Mouse (Mus musculus) small intestine, adult 2 months (tissue): ENCODE results near the gene Vasn. TPM values are rescaled to one million over a fixed set of nuclear protein-coding genes. Genes with fewer than 3 reads are reported as not detected.
A peak's percentile ranks its signal among the peaks of the same experiment; 100 is the strongest.

Experiments used
- H3K27ac ChIP-seq: fragments of 200-500 bp; 2 replicates; pipeline ENCODE4 v1.5.1; 2012; ENCODE audit warnings: low read depth, low read length, control low read depth, inconsistent platforms; ENCODE audit not compliant: insufficient read depth
- H3K27me3 ChIP-seq: fragments of 200-500 bp; 2 replicates; pipeline ENCODE4 v1.6.1; 2012; ENCODE audit warnings: mild to moderate bottlenecking, moderate library complexity, low read length, inconsistent platforms; ENCODE audit not compliant: control insufficient read depth, insufficient read depth
- H3K36me3 ChIP-seq: fragments of 200-500 bp; 2 replicates; pipeline ENCODE4 v1.6.1; 2012; ENCODE audit warnings: mild to moderate bottlenecking, low read length, control low read depth, inconsistent platforms; ENCODE audit not compliant: control insufficient read depth, insufficient read depth
- H3K4me1 ChIP-seq: fragments of 200-500 bp; 2 replicates; pipeline ENCODE4 v1.6.1; 2012; ENCODE audit warnings: low read length, inconsistent platforms, mixed read lengths; ENCODE audit not compliant: control insufficient read depth, insufficient read depth, insufficient read length
- H3K4me3 ChIP-seq: fragments of 200-500 bp; 2 replicates; pipeline ENCODE4 v1.5.1; 2012; ENCODE audit warnings: low read depth, mild to moderate bottlenecking, control low read depth, inconsistent platforms, low read length, moderate library complexity
- CTCF ChIP-seq: fragments of 200-500 bp; IDR thresholded peaks from 2 replicates; pipeline ENCODE4 v1.5.1; 2012; ENCODE audit warnings: low read depth, mild to moderate bottlenecking, control low read depth, inconsistent platforms, low read length, moderate library complexity, mixed read lengths; ENCODE audit not compliant: insufficient replicate concordance, insufficient read length; ENCODE audit errors: extremely low read depth
- POLR2A ChIP-seq: fragments of 200-500 bp; IDR thresholded peaks from 2 replicates; pipeline ENCODE4 v1.6.1; 2012; ENCODE audit warnings: low read depth, mild to moderate bottlenecking, control low read depth, inconsistent platforms, low read length, moderate library complexity
- WGBS: fragments of 180-500 bp; shearing (Covaris S2); methylation state at CpG from one replicate; pipeline ENCODE4 v1.1.7; 2018; 5-methylcytosine and 5-hydroxymethylcytosine counted together
- polyA plus RNA-seq: library from polyadenylated mRNA; depleted of rRNA; stranded (reverse); fragments of >200 nt; gene quantifications from 2 replicates; pipeline ENCODE4 v1.2.3, GENCODE M21; 2012; rRNA removed

Gene Vasn
- polyA plus RNA-seq: 6.5 and 7.8 TPM in 2 replicates

DNA sequence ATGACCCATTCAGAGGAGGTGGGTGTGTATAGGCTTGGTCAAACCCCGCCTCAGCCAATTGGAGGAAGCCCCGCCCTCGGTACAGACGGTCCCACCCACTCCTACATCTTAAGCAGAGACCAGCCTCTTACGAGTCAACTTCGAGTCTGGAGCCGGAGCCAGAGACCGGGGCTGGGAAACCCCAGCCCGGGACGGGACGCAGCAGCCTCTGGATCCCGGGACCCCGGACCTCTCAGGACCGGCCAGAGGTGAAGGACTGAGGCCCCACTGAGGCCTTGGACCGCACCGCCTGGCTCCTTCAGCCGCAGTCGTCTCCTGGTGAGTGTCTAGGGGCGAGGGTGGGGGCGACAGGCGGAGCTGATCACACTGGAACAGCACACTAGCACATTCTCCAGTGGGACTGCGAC is at the start of gene Vasn, which contains the start of gene Dnaja3:
Gene Vasn (plus strand): TSS at position 111 of the 407 bp plus-strand sequence.
Gene Dnaja3 (plus strand): TSS at position 159 of the 407 bp plus-strand sequence.
- H3K36me3 ChIP-seq: peaks cover 21% of the 10 kb centered on the region
- H3K27me3 ChIP-seq: no peaks in the 10 kb centered on the region
- TF ChIP-seq CTCF: no peak
- peak; percentile 31; the same call in 1 of the 2 replicates for TF ChIP-seq POLR2A
- H3K27ac ChIP-seq: peak within 1 kb of the TSS; percentile 36; the same call in 1 of the 2 replicates
- WGBS: 6% methylated on average over 22 of the region's 22 CpGs
- H3K4me1 ChIP-seq: peaks cover 16% of the 10 kb centered on the region
- H3K4me3 ChIP-seq: peak within 1 kb of the TSS; percentile 71

- no peaks in the 10 kb centered on the region for H3K36me3 ChIP-seq
- H3K27me3 ChIP-seq: peaks cover 14% of the 10 kb centered on the region
- peaks cover 11% of the 10 kb centered on the region for H3K4me1 ChIP-seq
- no peak overlapping the region for H3K27ac ChIP-seq
- no peak overlapping the region for H3K4me3 ChIP-seq
- TF ChIP-seq POLR2A (no peak), CTCF (no peak)
- WGBS: 94% methylated on average over 9 of the region's 9 CpGs
These were observed 49.5 kb upstream of the Vasn start for GRCm38 (mm10) chr16:4590236-4590635.

GRCm38 (mm10) chr16:4592909-4593875 is 46.5 kb upstream of the Vasn start:
- peak overlapping the region; percentile 0; the same call in 1 of the 2 replicates for H3K27ac ChIP-seq
- H3K4me3 ChIP-seq: peak overlapping the region; percentile 80
- H3K4me1 ChIP-seq: peaks cover 6% of the 10 kb centered on the region; the same call in 1 of the 2 replicates
- TF ChIP-seq POLR2A (no peak), CTCF (peak; percentile 61; the same call in 1 of the 2 replicates)
- H3K36me3 ChIP-seq: no peaks in the 10 kb centered on the region
- 18% methylated on average over 32 of the region's 32 CpGs for WGBS
- peaks cover 14% of the 10 kb centered on the region for H3K27me3 ChIP-seq

GRCm38 (mm10) chr16:4593971-4594813 is 45.5 kb upstream of the Vasn start, which contains the start of gene Glis2:
Glis2 (plus strand) TSS chr16:4594713.
- Histone ChIP-seq H3K4me3 (peak within 1 kb of the TSS; percentile 80), H3K4me1 (peaks cover 6% of the 10 kb centered on the region; the same call in 1 of the 2 replicates), H3K27me3 (peaks cover 14% of the 10 kb centered on the region), H3K36me3 (no peaks in the 10 kb centered on the region), H3K27ac (peak within 1 kb of the TSS; percentile 5; the same call in 1 of the 2 replicates)
- WGBS: 4% methylated on average over 68 of the region's 74 CpGs
- TF ChIP-seq POLR2A (no peak; the same call in 1 of the 2 replicates), CTCF (no peak)

- 0 out of 2 replicates have a peak overlapping the region, but pooled peaks have one; percentile 5 for H3K27ac ChIP-seq
- peaks cover 6% of the 10 kb centered on the region; the same call in 1 of the 2 replicates for H3K4me1 ChIP-seq
- 2% methylated on average over 45 of the region's 52 CpGs for WGBS
These were observed 44.8 kb upstream of the Vasn start for GRCm38 (mm10) chr16:4594814-4595526.

DNA sequence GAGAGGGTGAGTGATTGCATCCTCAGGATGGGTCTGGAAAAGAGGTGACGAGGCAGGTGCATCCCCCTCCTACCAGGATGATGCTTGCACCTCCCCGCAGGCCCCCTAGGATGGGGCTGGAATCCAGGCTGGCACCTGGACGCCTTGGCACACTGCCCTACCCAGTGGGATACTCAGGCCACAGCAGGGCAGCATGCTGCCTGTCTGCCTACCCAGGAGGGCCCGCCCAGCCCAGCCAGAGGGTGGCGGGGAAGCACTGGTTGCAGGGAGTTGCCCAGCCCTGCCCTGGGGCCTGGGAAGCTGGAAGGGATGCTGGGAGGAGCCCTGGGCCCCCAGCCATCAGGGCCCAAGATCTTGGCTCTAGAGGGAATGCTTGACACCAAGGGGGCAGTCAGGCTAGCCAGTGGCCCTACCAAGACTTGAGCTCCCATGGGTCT is 44.2 kb upstream of the Vasn start:
- 18% methylated on average over 5 of the region's 5 CpGs for WGBS
- no peak for TF ChIP-seq POLR2A
- TF ChIP-seq CTCF: no peak
- Histone ChIP-seq H3K27ac (0 out of 2 replicates have a peak overlapping the region, but pooled peaks have one; percentile 4), H3K27me3 (peaks cover 14% of the 10 kb centered on the region), H3K4me1 (peaks cover 6% of the 10 kb centered on the region; the same call in 1 of the 2 replicates), H3K4me3 (peak overlapping the region; percentile 80), H3K36me3 (no peaks in the 10 kb centered on the region)

More at GRCm38 (mm10) chr16:4594814-4595526, 44.8 kb upstream of the Vasn start:
- H3K4me3 ChIP-seq: peak overlapping the region; percentile 80
- no peaks in the 10 kb centered on the region for H3K36me3 ChIP-seq
- no peak for TF ChIP-seq CTCF
- no peak for TF ChIP-seq POLR2A
- H3K27me3 ChIP-seq: peaks cover 14% of the 10 kb centered on the region
